Mouse (Mus musculus) small intestine, adult 2 months (tissue): ENCODE measurements around the gene Mcee. TPM values are rescaled to one million over a fixed set of nuclear protein-coding genes. Genes with fewer than 3 reads are reported as not detected.

ENCODE experiments used
- H3K27ac ChIP-seq: fragments of 200-500 bp; 2 replicates; pipeline ENCODE4 v1.5.1; 2012; ENCODE audit warnings: low read depth, low read length, control low read depth, inconsistent platforms; ENCODE audit not compliant: insufficient read depth
- H3K27me3 ChIP-seq: fragments of 200-500 bp; 2 replicates; pipeline ENCODE4 v1.6.1; 2012; ENCODE audit warnings: mild to moderate bottlenecking, moderate library complexity, low read length, inconsistent platforms; ENCODE audit not compliant: control insufficient read depth, insufficient read depth
- H3K36me3 ChIP-seq: fragments of 200-500 bp; 2 replicates; pipeline ENCODE4 v1.6.1; 2012; ENCODE audit warnings: mild to moderate bottlenecking, low read length, control low read depth, inconsistent platforms; ENCODE audit not compliant: control insufficient read depth, insufficient read depth
- H3K4me1 ChIP-seq: fragments of 200-500 bp; 2 replicates; pipeline ENCODE4 v1.6.1; 2012; ENCODE audit warnings: low read length, inconsistent platforms, mixed read lengths; ENCODE audit not compliant: control insufficient read depth, insufficient read depth, insufficient read length
- H3K4me3 ChIP-seq: fragments of 200-500 bp; 2 replicates; pipeline ENCODE4 v1.5.1; 2012; ENCODE audit warnings: low read depth, mild to moderate bottlenecking, control low read depth, inconsistent platforms, low read length, moderate library complexity
- CTCF ChIP-seq: fragments of 200-500 bp; IDR thresholded peaks from 2 replicates; pipeline ENCODE4 v1.5.1; 2012; ENCODE audit warnings: low read depth, mild to moderate bottlenecking, control low read depth, inconsistent platforms, low read length, moderate library complexity, mixed read lengths; ENCODE audit not compliant: insufficient replicate concordance, insufficient read length; ENCODE audit errors: extremely low read depth
- POLR2A ChIP-seq: fragments of 200-500 bp; IDR thresholded peaks from 2 replicates; pipeline ENCODE4 v1.6.1; 2012; ENCODE audit warnings: low read depth, mild to moderate bottlenecking, control low read depth, inconsistent platforms, low read length, moderate library complexity
- WGBS: fragments of 180-500 bp; shearing (Covaris S2); methylation state at CpG from one replicate; pipeline ENCODE4 v1.1.7; 2018; 5-methylcytosine and 5-hydroxymethylcytosine counted together
- polyA plus RNA-seq: library from polyadenylated mRNA; depleted of rRNA; stranded (reverse); fragments of >200 nt; gene quantifications from 2 replicates; pipeline ENCODE4 v1.2.3, GENCODE M21; 2012

Mcee gene
- polyA plus RNA-seq, 1 experiment = 10.6 TPM

DNA sequence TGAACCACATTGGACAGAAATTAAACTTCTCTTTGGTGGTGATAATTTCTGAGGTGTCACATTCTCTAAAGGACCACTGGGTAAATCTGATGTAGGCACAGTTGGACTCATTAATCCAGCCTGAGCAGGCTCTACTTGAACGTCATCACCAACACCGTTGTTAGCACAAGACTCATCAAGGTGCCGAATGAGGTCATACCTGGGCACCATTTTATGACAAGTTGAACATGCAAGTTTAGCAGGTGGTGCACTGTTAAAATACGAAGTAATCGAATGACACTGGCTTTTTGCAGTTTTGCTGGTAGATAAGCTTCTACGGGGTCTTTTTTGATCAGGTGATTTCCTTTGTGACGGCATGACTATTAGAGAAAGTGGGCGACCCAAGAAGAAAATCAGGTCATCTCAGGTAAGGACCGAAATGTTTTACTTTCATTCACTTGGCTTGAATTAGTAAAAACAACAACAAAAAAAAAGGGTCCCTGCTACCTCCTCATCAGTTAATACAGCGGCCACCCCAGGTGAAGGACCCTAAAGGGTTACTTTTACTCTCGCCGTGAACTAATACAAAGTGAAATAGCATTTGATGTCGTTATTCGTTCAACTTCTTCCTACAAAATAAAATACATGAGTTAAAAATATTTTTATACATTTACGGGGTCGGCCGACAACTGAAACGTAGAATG lies 19.1 kb upstream of the Mcee start:
- peaks cover 23% of the 10 kb centered on the region for H3K36me3 ChIP-seq
- H3K4me1 ChIP-seq = peaks cover 2% of the 10 kb centered on the region
- peak overlapping the region; percentile 67 for H3K27ac ChIP-seq
- H3K4me3 ChIP-seq = peak overlapping the region; percentile 73
- TF ChIP-seq POLR2A (no peak), CTCF (no peak)
- H3K27me3 ChIP-seq = no peaks in the 10 kb centered on the region
- WGBS = 3% methylated on average over 18 of the region's 18 CpGs

DNA sequence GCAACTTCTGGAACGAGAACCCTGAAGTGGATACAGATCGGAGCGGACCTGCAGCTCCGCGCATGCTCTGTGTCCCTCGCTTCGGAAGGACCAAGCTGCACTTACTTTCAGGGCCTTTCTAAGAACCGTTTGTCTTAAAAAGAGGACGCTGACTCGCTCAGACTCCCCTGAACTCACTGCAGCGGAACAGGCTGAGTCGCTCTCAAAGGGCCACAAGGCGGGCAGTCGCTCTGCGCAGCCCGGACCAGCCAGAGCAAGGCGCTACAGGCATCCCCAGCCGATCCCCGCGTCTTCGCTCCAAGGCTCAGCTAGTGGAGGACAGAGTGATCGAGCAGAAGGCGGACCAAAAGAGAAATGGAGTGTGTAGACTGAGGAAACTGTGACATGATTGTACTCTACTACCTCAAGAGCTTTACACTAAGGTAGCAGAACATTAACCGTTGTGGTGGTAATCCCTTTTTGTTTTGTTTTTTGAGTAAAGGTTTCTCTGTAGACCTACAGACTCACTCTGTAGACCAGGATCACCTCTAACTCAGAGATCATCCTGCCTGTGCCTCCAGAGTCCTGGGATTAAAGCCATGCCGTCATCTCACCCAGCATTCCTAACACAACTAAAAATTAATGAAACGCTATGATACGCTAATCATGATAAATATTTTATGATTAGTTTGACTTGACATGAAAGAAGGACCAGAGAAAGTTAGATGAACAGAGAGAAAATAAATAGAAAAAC lies 18.4 kb upstream of the Mcee start, which contains the start of gene Fan1:
TSS of gene Fan1 (minus strand) at position 266 of the 733 bp plus-strand sequence.
- Histone ChIP-seq H3K27ac (peak within 1 kb of the TSS; percentile 67), H3K27me3 (no peaks in the 10 kb centered on the region), H3K36me3 (peaks cover 24% of the 10 kb centered on the region), H3K4me3 (peak within 1 kb of the TSS; percentile 73), H3K4me1 (peaks cover 2% of the 10 kb centered on the region)
- 2% methylated on average over 27 of the region's 27 CpGs for WGBS
- peak; percentile 19; the same call in 1 of the 2 replicates for TF ChIP-seq CTCF
- 0 out of 2 replicates have a peak, but pooled peaks have one; percentile 22 for TF ChIP-seq POLR2A

DNA sequence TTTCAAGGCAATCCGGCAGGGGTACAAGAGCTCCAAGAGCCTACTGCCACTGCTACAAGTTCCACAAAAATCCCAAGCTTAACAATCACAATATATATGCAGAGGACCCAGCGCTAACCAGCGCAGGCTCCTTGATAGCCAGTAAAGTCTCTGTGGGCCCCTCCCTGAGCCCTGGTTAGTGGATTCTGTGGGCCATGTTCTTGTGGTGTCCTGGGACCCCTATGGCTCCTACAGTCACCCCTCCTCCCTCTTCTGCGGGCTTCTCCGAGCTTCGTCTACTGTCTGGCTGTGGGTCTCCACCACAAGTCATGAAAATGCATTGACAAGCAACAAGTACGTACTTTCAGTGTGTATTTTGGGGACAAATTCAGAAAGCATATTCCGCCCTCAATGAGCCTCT lies 928 bp upstream of the Mcee start:
- WGBS = under 1% methylated on average over 8 of the region's 8 CpGs
- peaks cover 3% of the 10 kb centered on the region; the same call in 1 of the 2 replicates for H3K4me1 ChIP-seq
- H3K36me3 ChIP-seq = peaks cover 15% of the 10 kb centered on the region
- TF ChIP-seq POLR2A (no peak), CTCF (no peak)
- H3K27ac ChIP-seq = peak overlapping the region; percentile 22; the same call in 1 of the 2 replicates
- no peaks in the 10 kb centered on the region for H3K27me3 ChIP-seq
- peak overlapping the region; percentile 75 for H3K4me3 ChIP-seq

DNA sequence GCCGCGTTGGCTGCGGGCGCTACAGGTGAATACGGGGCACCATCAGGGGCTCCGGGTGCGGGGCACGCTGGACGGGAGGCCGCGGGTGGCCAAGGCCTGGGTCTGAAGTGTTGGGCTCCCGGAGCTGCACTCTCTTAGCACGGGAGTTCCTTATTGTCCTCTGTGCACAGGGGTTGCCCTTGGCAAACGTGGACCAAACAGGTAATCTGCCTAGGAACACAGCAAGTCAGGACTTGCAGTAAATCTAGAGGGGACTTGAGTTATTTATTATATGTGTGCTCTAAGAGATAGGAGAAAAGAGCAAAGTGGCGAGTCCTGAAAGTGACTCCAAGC lies 378 bp downstream of the Mcee start:
- H3K4me3 ChIP-seq = peak overlapping the region; percentile 75
- under 1% methylated on average over 15 of the region's 15 CpGs for WGBS
- peaks cover 3% of the 10 kb centered on the region; the same call in 1 of the 2 replicates for H3K4me1 ChIP-seq
- peak overlapping the region; percentile 56 for H3K27ac ChIP-seq
- TF ChIP-seq CTCF (no peak), POLR2A (no peak)
- H3K36me3 ChIP-seq = peaks cover 9% of the 10 kb centered on the region
- H3K27me3 ChIP-seq = no peaks in the 10 kb centered on the region

DNA sequence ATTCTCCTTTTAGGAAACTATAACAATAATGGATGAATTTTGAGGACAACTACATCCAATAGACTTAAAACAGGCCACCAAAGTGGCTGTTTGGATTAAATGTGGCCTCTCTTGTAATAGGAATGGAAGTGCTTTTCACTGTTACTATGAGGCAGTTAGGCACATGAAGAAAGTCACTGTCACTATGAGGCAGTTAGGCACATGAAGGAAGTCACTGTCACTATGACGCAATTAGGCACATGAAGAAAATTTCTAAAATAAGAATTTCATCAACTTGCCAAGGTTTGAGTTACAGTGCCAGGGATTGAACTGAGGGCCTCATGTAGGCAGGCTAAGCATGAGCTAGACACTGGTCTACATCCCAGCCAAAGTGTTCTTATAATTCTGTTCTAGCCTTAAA lies 8.3 kb downstream of the Mcee start:
- no peaks in the 10 kb centered on the region for H3K4me1 ChIP-seq
- H3K4me3 ChIP-seq = no peak overlapping the region
- 93% methylated on average over 1 of the region's 1 CpGs for WGBS
- H3K27ac ChIP-seq = no peak overlapping the region
- no peak for TF ChIP-seq CTCF
- no peak for TF ChIP-seq POLR2A
- H3K36me3 ChIP-seq = peaks cover 5% of the 10 kb centered on the region; the same call in 1 of the 2 replicates
- H3K27me3 ChIP-seq = no peaks in the 10 kb centered on the region

DNA sequence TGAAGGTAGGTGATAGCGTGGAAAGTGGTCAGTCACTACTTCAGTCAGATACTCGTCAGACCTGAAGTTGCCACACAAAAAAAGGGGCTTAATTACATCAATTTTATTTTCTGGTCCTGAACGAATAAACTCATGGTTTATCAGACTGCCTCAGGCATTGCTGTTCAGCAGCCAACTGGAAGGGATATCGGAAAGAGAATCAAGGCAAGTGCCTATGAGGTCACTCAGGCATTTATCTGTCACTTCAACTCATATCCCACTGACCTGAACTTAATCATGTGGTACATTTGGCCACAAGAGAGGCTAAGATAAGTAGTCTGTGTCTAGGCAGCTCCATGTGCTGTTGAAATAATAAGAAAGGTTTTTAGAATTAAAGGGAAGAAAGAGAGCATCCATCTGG lies 10.0 kb downstream of the Mcee start:
- no peaks in the 10 kb centered on the region for H3K27me3 ChIP-seq
- H3K27ac ChIP-seq = no peak overlapping the region
- no peak for TF ChIP-seq CTCF
- TF ChIP-seq POLR2A = no peak
- WGBS = 89% methylated on average over 4 of the region's 4 CpGs
- H3K4me3 ChIP-seq = no peak overlapping the region
- peaks cover 9% of the 10 kb centered on the region; the same call in 1 of the 2 replicates for H3K36me3 ChIP-seq
- no peaks in the 10 kb centered on the region for H3K4me1 ChIP-seq

DNA sequence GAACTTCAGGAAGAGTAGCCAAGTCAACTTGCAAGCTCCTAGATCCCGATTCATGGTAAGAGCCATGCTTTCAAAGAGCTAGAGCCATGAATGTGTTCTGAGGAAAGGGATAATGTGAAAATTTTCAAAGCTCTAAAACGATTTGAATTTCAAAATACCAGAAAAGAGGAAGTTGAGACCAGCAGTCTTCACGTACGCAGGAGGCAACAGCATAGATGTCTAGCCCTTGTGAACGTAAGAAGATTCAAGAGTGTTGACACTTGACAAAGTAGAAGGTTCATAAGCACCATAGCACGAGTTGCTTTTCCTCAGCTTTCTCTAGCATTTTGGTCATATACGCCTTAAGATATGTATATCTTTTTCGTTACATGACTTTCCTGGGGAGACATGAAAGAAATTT lies 11.6 kb downstream of the Mcee start:
- Histone ChIP-seq H3K36me3 (peaks cover 9% of the 10 kb centered on the region; the same call in 1 of the 2 replicates), H3K27ac (no peak overlapping the region)
- 86% methylated on average over 8 of the region's 8 CpGs for WGBS

More for the DNA sequence above, 11.6 kb downstream of the Mcee start:
- Histone ChIP-seq H3K4me3 (no peak overlapping the region), H3K4me1 (no peaks in the 10 kb centered on the region), H3K27me3 (no peaks in the 10 kb centered on the region)
- TF ChIP-seq CTCF = no peak
- no peak for TF ChIP-seq POLR2A
